22 mouse cellular contexts compared by ENCODE assay signal in genomic region chr11:119438776-119439175, GRCm38 (mm10). TPM values are rescaled to one million over a fixed set of nuclear protein-coding genes. Genes with fewer than 3 reads are reported as not detected.
DNase-seq lines count a peak whose midpoint lies in the region; ATAC-seq and TF ChIP-seq lines count a peak whose summit lies in the region.
"Had no signal": no experiment of that assay in that cellular context is flagged by ENCODE, and none has a peak within 500 bp of the region (broad histone marks: within the 10 kb centered on the region; RNA-seq: fewer than 3 reads in every experiment).

No protein-coding gene starts in this region.

- peaks cover 25% of the 10 kb centered on the region for H3K36me3 ChIP-seq in lung, embryonic 16.5 days (ENCODE audit: control insufficient read depth, insufficient read depth, low read length)
- H3K36me3 ChIP-seq in stomach, postnatal 0 days (ENCODE audit: control insufficient read depth, insufficient read depth, low read length): peaks cover 53% of the 10 kb centered on the region
- H3K36me3 ChIP-seq: forebrain, embryonic 10.5 days; hindbrain, embryonic 15.5 days had no signal

- H3K9me3 ChIP-seq in lung, embryonic 16.5 days (ENCODE audit: control insufficient read depth, low read length): no peaks in the 10 kb centered on the region
- H3K9me3 ChIP-seq in stomach, postnatal 0 days (ENCODE audit: control insufficient read depth, low read length): no peaks in the 10 kb centered on the region
- H3K9me3 ChIP-seq: embryonic facial prominence, embryonic 15.5 days; forebrain, embryonic 10.5 days; heart, embryonic 12.5 days; hindbrain, embryonic 15.5 days had no signal

- no peak for TF ChIP-seq EP300 in stomach, postnatal 0 days (optimal IDR thresholded peaks at IDR 0.05)

- WGBS in lung, embryonic 16.5 days: 66% methylated on average over 8 of the region's 8 CpGs
- WGBS in stomach, postnatal 0 days: 55% methylated on average over 8 of the region's 8 CpGs

- ATAC-seq in lung, embryonic 16.5 days (ENCODE audit: low read depth): peak; percentile 71
- ATAC-seq in stomach, postnatal 0 days (ENCODE audit: low FRiP score, low TSS enrichment): 0 out of 2 replicates have a peak, but pooled peaks have one; percentile 46
- ATAC-seq: activated CD4-positive, CD25-positive, alpha-beta regulatory T cell, adult 4 months; forebrain, embryonic 14.5 days; Patski had no signal

- no peak for TF ChIP-seq CTCF in stomach, postnatal 0 days (IDR thresholded peaks at IDR 0.05; ENCODE audit: low read depth)

- DNase-seq in urinary bladder, postnatal 14 days (ENCODE audit: low spot score): peak; percentile 12
- no peak for DNase-seq in urinary bladder, postnatal 4 days (ENCODE audit: low spot score in 2 of 2)
- peak; percentile 68 for DNase-seq in lung, postnatal 36 days
- DNase-seq in stomach, postnatal 0 days (ENCODE audit: low spot score): peak; percentile 64
- DNase-seq in right cerebral cortex, postnatal 4 days: no peak
- DNase-seq in frontal cortex, postnatal 14 days (ENCODE audit: low spot score in 2 of 2): no peak
- DNase-seq in testis, postnatal 14 days (ENCODE audit: low spot score): no peak
- DNase-seq: adrenal gland, postnatal 14 days; cerebellum, adult 11-12 months; cerebellum, adult 9-10 months; cerebellum, postnatal 25 days; gastrocnemius, postnatal 10 days; heart, adult 2 months had no signal

- H3K4me1 ChIP-seq in lung, embryonic 16.5 days (replicated peaks; ENCODE audit: control insufficient read depth, insufficient read depth, low read length): peaks cover 3% of the 10 kb centered on the region; the same call in 1 of the 2 replicates
- H3K4me1 ChIP-seq in stomach, postnatal 0 days (replicated peaks; ENCODE audit: control insufficient read depth, insufficient read depth): no peaks in the 10 kb centered on the region
- H3K4me1 ChIP-seq: embryonic facial prominence, embryonic 15.5 days; forebrain, embryonic 10.5 days; heart, embryonic 12.5 days; hindbrain, embryonic 15.5 days had no signal

- H3K4me3 ChIP-seq in lung, embryonic 16.5 days (ENCODE audit: low read length): no peak overlapping the region
- no peak overlapping the region for H3K4me3 ChIP-seq in stomach, postnatal 0 days (ENCODE audit: low read depth, low read length)
- H3K4me3 ChIP-seq: embryonic facial prominence, embryonic 15.5 days; erythroblast, embryonic 14.5 days; forebrain, embryonic 10.5 days; heart, adult 2 months; heart, embryonic 12.5 days; hindbrain, embryonic 15.5 days had no signal

- no peak overlapping the region for H3K9ac ChIP-seq in lung, embryonic 16.5 days (ENCODE audit: low read length)
- H3K9ac ChIP-seq in stomach, postnatal 0 days (ENCODE audit: low read length): no peak overlapping the region
- H3K9ac ChIP-seq: embryonic facial prominence, embryonic 15.5 days; heart, embryonic 12.5 days; hindbrain, embryonic 15.5 days had no signal

- no peak overlapping the region for H3K4me2 ChIP-seq in lung, embryonic 16.5 days (ENCODE audit: low read depth, low read length)
- H3K4me2 ChIP-seq in stomach, postnatal 0 days (replicated peaks; ENCODE audit: low read depth): no peak overlapping the region
- H3K4me2 ChIP-seq: embryonic facial prominence, embryonic 15.5 days; heart, embryonic 12.5 days; hindbrain, embryonic 15.5 days had no signal

- no peaks in the 10 kb centered on the region for H3K27me3 ChIP-seq in lung, embryonic 16.5 days (ENCODE audit: control insufficient read depth, insufficient read depth, low read depth, low read length)
- no peaks in the 10 kb centered on the region for H3K27me3 ChIP-seq in stomach, postnatal 0 days (ENCODE audit: control insufficient read depth, insufficient read depth, low read length)
- H3K27me3 ChIP-seq: embryonic facial prominence, embryonic 15.5 days; heart, embryonic 12.5 days; hindbrain, embryonic 15.5 days; Patski had no signal

- H3K27ac ChIP-seq in lung, embryonic 16.5 days (ENCODE audit: low read length): peak overlapping the region; percentile 14; the same call in 1 of the 2 replicates
- H3K27ac ChIP-seq in stomach, postnatal 0 days (replicated peaks): no peak overlapping the region
- H3K27ac ChIP-seq: embryonic facial prominence, embryonic 15.5 days; forebrain, embryonic 10.5 days; heart, adult 2 months; hindbrain, embryonic 15.5 days had no signal

RNA-seq across cellular contexts. Expression of gene Rnf213, which starts 45.9 kb away (rescaled TPM):
- 6.8 and 7.5 TPM in 2 replicates for polyA plus RNA-seq in lung, embryonic 16.5 days (2015; fragmentation: Nextera tagmentation; extraction: Ambion mirVana)
- polyA plus RNA-seq in stomach, postnatal 0 days (2015; fragmentation: Nextera tagmentation; extraction: Ambion mirVana): 4.4 and 5.5 TPM in 2 replicates

RNA-seq across cellular contexts. Expression of gene Endov, which starts 52.4 kb away (rescaled TPM):
- polyA plus RNA-seq in lung, embryonic 16.5 days (2015; fragmentation: Nextera tagmentation; extraction: Ambion mirVana): 16.0 and 17.9 TPM in 2 replicates
- polyA plus RNA-seq in stomach, postnatal 0 days (2015; fragmentation: Nextera tagmentation; extraction: Ambion mirVana): 9.2 and 12.8 TPM in 2 replicates

Comparison
In these comparisons a context has a peak if more than half of its experiments do, and no peak if none do; other contexts are left out.
1. DNase-seq: peak in urinary bladder, postnatal 14 days (single experiment), lung, postnatal 36 days (single experiment) and stomach, postnatal 0 days (single experiment); none in urinary bladder, postnatal 4 days (0 of 2), right cerebral cortex, postnatal 4 days (single experiment), frontal cortex, postnatal 14 days (0 of 2) and testis, postnatal 14 days (single experiment).